Mouse (Mus musculus): Measurements from ENCODE around the gene AI854703.

- no peak for TF ChIP-seq CTCF (IDR thresholded peaks at IDR 0.05; ENCODE audit: insufficient read depth, low read length)
- no peak for TF ChIP-seq POLR2A (IDR thresholded peaks at IDR 0.05; ENCODE audit: borderline replicate concordance, extremely low read depth, low read depth, low read length)
These were observed 18.4 kb upstream of the AI854703 start for GRCm38 (mm10) chr6:48608124-48608523.
